Mouse (Mus musculus) embryonic facial prominence, embryonic 14.5 days (tissue): ENCODE data around the gene Rprd1b. TPM values are rescaled to one million over a fixed set of nuclear protein-coding genes. Genes with fewer than 3 reads are reported as not detected.

Source experiments
- polyA plus RNA-seq: library from polyadenylated mRNA; unstranded; fragments of >200 nt; fragmentation: Nextera tagmentation; extraction: Ambion mirVana; gene quantifications from 2 replicates; pipeline ENCODE4 v1.2.1, GENCODE M21; 2014

The Rprd1b gene
- polyA plus RNA-seq, 1 experiment from 2014 or later = 32.8 TPM

Other genes starting within 250 kb of the Rprd1b start
- 0.80 and 1.4 TPM in 2 replicates for gene Vstm2l, start 113.8 kb upstream of the Rprd1b start, polyA plus RNA-seq
- gene Tti1, start 64 bp upstream of the Rprd1b start, polyA plus RNA-seq = 17.0 and 22.0 TPM in 2 replicates
- gene Tgm2, start 117.9 kb downstream of the Rprd1b start, polyA plus RNA-seq = 18.8 and 19.9 TPM in 2 replicates
- 5.4 and 6.8 TPM in 2 replicates for gene D630003M21Rik, start 200.7 kb downstream of the Rprd1b start, polyA plus RNA-seq
- gene Bpi, start 229.6 kb downstream of the Rprd1b start, polyA plus RNA-seq = not detected in 2 replicates